Mouse (Mus musculus): ENCODE results near the gene Prepl.

DNA sequence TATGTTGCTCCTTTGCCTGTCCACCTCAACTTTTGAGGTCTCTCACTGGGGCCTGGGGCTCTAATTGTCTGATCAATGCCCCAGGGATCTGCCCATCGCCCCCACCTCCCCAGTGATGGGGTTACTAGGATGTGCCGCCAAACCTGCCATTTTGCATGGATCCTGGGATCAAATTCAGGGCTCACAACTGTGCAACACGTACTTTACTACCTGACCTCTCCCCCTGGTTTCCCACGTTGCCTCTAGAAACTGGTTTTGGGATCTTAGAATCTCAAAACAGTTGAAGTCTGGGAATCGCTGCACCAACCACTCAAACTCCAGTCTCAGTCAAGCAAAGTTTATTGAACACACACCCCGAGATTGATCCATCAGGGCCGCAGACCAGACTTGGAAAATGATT is 31.8 kb downstream of the Prepl start:
- no peak for TF ChIP-seq CTCF (conservative IDR thresholded peaks at IDR 0.05; ENCODE audit: insufficient read depth, insufficient read length, low read depth, low read length)
- no peak for TF ChIP-seq POLR2A (IDR thresholded peaks at IDR 0.05; ENCODE audit: low read depth, low read length)

Data from kidney, adult 2 months (tissue).